Mouse (Mus musculus): ENCODE data around the gene Prdx4. TPM values are rescaled to one million over a fixed set of nuclear protein-coding genes. Genes with fewer than 3 reads are reported as not detected.
"Not testable (repeated sequence)": the region's sequence is repeated elsewhere in the genome, so short reads cannot be mapped to it uniquely, and the experiment has no call there.

Prdx4 gene
- total RNA-seq (2021) = 10 to 100 TPM; 27.9 to 29.4 TPM
- long read RNA-seq, experiment 1, transcript Prdx4-201 (7 exons, 990 nt) = major isoform, 5 of 6 reads
- long read RNA-seq, experiment 1, partial matches to known transcripts = 1 of 6 reads
- long read RNA-seq, experiment 1, other reads (novel, unspliced or antisense) = 0 of 6 reads
- long read RNA-seq, experiment 2, transcript Prdx4-201 (7 exons, 990 nt) = major isoform, 19 of 22 reads
- long read RNA-seq, experiment 2, partial matches to known transcripts = 3 of 22 reads
- long read RNA-seq, experiment 2, other reads (novel, unspliced or antisense) = 0 of 22 reads

DNA sequence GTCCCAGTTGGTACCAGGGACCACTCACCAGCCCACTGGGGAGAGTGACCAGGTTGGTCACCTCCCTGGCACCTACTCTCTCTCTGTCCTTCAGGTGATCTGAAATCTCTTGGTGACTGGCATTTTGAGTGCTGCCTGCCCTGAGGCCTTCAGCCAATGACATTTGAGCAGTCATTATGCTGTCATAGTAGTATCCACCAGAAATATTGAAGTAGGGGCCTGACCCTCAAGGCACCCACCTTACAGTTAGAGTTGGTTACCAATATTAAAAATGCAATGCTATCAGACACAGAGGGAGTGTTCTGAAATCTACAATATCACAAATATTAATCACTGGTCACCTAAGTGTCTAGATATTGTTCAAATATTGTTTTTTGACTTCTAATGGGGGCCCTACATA lies at the start of gene Prdx4:
Gene Prdx4, minus strand, starts transcription at position 101 of the 400 bp plus-strand sequence.
- DNase-seq (ENCODE audit: low spot score in 2 of 2) = no peak

DNA sequence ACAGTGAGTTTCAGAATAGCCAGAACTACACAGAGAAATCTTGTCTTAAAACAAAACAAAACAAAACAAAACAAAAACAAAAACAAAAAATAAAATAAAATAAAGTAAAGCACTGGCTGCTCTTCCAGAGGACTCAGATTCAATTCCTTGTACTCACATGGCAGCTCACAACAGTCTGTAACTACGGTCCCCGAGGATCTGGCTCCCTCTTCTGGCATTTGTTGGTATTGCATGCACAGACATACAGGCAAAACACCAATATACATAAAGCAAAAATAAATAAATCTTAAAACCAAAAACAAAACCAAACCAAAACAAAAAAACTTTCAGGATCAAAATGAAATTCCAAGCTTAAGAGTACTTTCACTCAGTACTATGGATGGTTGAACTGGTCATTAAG lies 36.0 kb upstream of the Prdx4 start:
- DNase-seq (ENCODE audit: low spot score in 2 of 2) = peak; percentile 14 to 30

DNA sequence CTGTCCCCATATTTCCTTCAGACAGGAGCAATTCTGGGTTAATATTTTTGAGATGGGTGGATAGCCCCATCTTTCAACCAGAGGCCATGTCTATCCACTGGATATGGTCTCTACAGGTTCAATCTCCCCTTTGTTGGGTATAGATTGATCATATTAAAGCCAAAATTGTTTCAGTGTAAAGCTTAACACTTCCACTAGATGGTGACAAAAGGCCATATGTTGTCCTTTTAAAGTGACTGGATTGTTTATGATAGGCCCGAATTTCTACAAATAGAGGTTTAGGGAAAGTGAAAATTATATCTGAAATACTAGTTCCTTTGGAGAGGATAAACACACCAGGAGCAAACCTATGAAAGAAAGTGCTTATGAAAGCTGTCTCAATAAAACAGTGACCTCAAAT lies 34.9 kb upstream of the Prdx4 start:
- no peak for DNase-seq (ENCODE audit: low spot score in 2 of 2)

DNA sequence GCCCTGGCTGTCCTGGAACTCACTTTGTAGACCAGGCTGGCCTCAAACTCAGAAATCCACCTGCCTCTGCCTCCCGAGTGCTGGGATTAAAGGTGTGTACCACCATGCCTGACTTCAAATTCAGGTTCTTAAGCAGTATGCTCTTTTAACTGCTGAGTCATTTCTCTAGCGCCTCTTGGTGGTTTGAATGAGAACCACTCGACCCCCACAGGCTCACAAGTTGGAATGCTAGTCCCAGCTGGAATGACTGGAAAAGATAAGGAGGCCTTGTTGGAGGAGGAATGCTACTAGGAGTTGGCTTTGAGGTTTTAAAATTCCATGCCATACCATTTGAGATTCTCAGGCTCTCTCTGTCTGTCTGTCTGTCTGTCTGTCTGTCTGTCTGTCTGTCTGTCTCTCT lies 29.6 kb upstream of the Prdx4 start:
- DNase-seq (ENCODE audit: low spot score in 2 of 2) = not testable (repeated sequence)

DNA sequence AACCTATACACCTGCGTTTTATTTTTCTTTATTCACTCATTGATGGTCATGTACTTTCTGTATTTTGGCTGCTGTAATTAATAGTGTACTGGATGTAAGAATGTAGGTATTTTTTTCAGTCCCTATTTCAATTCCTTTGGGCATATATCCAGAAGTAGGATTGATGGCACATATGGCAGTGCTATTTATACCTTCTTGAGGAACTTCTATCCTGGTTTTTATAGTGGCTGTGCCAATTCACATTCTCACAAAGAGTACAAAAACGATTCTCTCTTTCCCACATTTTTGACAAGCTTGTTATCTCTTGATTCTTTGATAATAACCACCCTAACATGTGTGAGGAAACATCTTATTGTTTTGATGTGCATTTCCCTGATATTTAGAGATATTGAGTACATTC lies 24.5 kb upstream of the Prdx4 start:
- no peak for DNase-seq (ENCODE audit: low spot score in 2 of 2)

DNA sequence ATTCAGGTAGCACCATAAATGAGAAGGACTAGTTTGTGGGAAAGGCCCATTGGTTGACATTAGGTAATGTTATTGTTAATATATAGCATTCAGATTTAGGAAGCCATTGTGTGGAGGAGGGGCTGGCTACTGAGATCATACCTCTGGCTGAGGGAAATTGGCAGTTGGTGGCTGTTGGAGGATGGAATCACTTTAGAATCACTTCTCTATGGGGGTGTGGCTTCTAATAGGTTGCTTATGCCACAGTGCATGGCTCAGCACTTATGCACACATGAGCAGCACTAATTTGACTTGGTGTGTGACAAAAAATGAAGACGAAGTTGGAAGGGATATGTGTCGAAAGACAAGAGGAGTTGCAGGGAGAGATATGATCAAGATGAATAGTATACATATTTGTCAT lies 5.7 kb upstream of the Prdx4 start:
- DNase-seq (ENCODE audit: low spot score in 2 of 2) = no peak

DNA sequence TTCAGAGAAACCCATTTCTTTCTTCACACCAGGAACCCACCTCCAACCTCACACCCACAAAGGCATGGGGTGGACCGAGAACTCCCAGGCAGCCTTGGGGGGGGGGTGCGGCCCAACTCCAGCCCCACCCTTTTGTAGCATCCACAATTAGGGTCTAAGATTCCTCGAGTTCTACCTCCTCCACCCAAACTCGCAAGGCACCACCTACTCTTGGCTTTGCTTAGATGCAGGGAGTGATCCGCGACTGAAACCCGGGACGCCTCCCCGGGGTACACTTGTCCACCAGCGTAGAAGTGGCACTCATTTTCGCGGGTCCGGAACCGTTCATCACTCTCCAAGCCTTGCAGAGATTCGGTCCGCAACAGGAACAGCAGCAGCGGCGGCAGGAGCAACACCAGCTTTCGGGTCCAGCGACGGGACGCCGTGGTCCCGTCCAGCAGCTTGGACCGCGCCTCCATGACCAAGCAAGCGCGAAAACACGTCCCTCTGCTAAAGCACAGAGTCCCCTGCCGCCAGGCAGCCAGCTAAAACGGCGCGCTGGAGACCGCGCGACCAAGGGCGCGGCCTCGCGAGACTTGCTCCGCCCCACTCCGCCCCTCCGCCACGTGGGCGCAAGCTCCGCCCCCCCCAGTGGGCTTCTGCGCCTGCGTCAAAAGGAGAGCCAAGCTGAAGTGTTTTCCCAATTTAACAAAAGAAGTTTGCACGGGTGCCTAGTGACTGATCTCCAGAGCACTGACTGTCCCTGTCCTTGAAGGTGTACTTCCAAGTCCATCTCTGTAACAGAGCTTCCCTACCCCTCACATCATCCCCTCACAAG lies 2.4 kb downstream of the Prdx4 start:
- DNase-seq (ENCODE audit: low spot score in 2 of 2) = peak; percentile 56 to 72

DNA sequence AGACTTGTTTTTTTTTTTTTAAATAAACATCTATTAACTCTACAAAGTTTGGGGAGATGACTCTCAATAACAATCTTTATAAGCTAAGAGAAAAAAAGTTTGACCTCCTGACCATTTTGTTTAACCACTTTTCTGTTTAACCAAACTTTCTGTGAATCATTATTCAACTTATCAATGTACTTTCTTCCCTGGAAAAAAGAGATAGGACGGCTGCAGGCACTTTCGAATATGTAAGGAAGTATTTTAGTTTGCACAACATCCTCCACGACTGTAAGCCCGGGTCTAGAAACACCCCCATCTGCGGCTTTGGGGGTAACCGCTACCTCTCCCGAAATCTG lies 3.0 kb downstream of the Prdx4 start:
- DNase-seq (ENCODE audit: low spot score in 2 of 2) = no peak

DNA sequence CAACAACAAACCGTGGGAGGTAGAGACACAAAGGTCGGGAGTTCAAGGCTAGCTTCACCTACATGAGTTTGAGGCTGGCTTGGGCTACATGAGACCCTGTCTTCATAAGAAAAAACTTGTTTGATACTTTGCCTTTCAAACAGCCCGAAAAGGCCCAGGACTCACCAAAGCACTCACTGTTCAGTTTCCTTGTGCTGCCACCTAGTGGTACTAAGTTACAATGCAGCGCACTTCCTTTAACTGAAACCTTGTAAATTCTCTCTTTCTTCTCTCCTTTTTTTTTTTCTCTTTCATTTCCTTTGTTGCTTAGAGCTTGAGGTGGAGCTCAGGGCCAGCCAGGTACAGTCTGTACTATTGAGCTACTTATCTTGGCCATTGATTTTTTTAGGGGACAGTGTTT lies 22.5 kb downstream of the Prdx4 start:
- peak; percentile 5 to 28 for DNase-seq (ENCODE audit: low spot score in 2 of 2)

DNA sequence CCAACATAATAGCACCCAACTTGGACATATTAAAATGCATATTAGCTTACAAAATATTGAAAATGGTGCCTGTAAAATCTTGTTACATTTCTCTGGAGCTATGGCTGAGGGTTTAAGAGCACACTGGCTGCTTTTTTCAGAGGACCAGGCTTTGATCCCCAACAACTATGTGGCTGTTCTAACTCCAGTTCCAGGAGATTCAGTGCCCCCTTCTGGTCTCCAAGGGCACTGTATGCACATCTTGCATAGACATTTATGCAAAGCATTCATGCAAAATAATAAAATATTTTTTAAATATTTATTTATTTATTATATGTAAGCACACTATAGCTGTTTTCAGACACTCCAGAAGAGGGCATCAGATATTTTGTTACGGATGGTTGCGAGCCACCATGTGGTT lies 34.2 kb downstream of the Prdx4 start:
- no peak for DNase-seq (ENCODE audit: low spot score in 2 of 2)

DNA sequence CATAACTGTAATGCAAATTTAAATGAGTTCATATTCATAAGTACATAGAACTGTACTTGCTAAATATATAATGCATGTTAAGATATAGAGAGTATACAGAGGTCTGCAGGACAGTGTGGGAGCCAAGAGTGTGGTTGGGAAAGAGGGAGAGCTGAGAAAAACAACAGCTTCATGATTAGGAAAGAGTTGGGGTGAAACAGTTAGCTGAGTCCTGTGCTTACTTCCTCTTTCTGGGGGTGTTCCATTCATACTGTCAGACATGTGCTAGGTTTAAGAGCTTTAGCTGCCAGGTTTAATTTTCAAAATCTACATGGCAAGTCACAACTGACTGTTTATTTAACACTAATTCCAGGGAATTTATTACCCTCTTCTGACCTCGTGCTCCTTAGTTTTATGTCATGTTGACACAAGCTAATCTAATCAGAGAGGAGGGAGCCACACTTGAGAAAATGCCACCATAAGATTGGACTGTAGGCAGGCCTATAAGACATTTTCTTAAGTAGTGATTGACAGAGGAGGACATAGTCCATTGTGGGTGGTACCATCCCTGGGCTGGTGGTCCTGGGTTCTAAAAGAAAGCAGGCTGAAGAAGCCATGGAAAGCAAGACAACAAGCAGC lies 60.0 kb downstream of the Prdx4 start:
- DNase-seq (ENCODE audit: low spot score in 2 of 2) = no peak

DNA sequence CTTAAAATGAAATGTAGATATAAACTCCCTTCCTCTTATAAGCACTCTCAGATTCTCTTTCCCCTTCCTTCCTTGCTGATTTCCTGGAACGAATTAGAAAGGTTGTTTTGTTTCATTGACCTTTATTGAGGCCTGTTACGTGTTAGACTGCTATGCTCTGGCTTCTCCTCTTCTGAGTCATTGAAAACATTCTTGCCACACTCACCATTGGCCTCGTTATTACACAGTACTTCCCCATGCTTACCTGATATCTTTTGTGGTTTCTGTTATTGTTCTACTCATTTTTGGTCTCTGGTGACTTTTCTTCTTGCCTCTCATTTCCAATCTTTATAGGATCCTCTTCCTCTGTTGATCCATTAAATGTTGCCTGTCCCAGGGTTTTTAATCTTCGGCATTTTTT lies 62.1 kb downstream of the Prdx4 start:
- no peak for DNase-seq (ENCODE audit: low spot score in 2 of 2)

Other genes starting within 250 kb of the Prdx4 start
- gene Magea2, start 247.1 kb downstream of the Prdx4 start, total RNA-seq (2021) = not detected
- not detected for gene Cldn34b2, start 212.3 kb downstream of the Prdx4 start, total RNA-seq (2021)
- gene Sat1, start 124.3 kb downstream of the Prdx4 start, total RNA-seq (2021) = 100 to 1,000 TPM; 112 to 145 TPM
- gene Acot9, start 78.3 kb downstream of the Prdx4 start, total RNA-seq (2021) = 10 to 100 TPM; 48.4 to 49.1 TPM